Mouse (Mus musculus): ENCODE data around the gene Odf3l1. TPM values are rescaled to one million over a fixed set of nuclear protein-coding genes. Genes with fewer than 3 reads are reported as not detected.
"Not testable (repeated sequence)": the region's sequence is repeated elsewhere in the genome, so short reads cannot be mapped to it uniquely, and the experiment has no call there.

Gene Odf3l1
- polyA plus RNA-seq (2017; shearing (Covaris generic)): not detected

DNA sequence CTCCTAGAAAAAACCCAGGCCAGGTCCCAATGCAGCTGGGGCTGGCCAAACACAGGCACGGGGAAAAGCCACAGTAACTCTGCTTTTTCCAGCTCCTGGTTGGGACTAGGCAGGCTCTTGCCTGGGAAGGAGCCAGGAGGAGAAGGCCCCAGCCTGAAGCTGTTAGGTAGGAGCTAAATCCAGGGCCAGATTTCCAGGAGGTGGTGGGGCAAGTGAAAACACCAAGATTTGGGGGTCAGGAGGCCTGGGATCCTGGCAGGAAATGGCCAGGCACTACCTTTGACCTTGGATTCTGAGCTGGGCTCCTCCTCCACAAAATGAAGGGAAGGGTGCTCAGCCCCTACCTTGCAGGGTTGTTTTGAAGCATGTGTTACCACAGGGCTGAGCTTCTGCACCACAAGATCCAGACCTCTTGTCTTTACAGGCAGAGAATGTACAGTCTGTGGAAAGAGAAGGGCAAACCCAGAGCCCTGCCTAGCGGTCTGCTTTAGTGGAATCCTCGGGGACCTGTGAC, at the start of gene Odf3l1:
Odf3l1 (minus strand) TSS at position 464 of the 514 bp plus-strand sequence.
- ATAC-seq: no peak

DNA sequence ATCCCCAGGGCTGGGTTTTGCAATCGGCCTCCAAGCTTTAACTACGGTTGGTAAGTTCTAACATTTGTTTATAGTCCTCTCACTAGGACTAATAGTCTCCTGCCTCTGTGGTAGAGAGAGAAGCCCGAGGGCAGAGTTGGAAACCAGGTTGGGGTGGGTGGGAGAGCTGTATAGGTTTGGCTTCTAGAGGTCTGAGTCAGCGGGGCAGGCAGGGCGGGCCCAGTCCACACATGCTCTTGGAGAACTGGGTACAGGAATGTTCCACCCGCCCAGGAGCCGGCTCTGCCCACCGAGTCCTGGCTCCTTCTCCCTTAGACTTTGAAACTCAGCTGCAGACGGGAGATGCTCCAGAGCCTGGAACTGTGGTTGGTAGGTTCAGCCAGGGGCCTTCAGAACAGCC, 49.5 kb upstream of the Odf3l1 start:
- no peak for ATAC-seq

DNA sequence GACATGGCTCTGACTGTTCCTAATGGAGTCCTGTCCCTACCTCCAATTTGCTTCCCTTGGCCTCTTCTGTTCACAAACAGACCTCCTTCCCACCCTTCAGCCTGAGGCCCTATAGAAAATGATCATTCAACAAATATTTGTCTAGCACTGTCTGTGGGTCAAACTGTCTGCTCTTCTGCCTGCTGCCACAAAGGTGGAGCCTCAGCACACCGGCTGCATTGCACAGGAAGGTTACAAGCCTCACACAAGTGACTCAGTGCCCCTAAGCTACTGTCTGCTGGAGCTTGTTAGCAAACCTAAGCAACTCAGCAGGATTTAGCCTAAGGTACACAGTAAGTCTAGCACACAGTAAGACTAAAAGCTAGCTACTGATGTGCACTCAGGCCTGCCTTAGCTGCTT, 46.5 kb upstream of the Odf3l1 start:
- ATAC-seq: no peak

DNA sequence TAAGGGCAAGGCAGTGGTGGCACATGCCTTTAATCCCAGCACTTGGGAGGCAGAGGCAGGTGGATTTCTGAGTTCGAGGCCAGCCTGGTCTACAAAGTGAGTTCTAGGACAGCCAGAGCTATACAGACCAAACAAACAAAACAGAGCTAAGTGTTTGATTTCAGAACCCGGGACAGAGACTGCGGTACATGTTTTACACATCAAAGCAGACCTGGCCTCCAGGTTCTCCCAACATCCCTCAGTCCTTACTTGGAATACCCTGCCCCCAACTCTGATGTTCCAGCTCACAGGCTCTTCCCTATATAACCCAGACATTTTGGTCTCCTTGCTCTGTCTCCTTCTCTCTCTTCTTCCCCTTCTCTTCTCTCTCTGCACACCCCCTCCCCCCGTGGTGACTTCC, 45.5 kb upstream of the Odf3l1 start:
- ATAC-seq: not testable (repeated sequence)

DNA sequence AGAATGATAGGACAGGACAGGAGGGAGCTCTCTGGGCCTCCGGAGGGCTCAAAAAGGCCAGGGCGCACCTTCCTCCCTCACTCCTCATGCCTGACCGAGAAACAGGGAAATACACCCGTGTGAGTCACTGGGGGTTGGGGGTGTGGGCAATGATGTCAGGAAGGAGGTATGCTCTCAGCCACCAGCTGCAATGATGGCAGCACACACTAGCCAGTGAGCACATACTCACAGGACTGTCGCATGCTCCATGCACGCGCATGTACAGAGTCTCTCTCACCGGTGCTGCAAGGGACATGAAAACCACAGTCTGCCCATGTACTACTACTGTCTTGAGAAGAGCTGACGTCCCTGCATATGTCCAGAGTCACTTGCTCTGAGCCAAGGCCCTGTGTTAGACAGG, 43.1 kb upstream of the Odf3l1 start:
- no peak for ATAC-seq

DNA sequence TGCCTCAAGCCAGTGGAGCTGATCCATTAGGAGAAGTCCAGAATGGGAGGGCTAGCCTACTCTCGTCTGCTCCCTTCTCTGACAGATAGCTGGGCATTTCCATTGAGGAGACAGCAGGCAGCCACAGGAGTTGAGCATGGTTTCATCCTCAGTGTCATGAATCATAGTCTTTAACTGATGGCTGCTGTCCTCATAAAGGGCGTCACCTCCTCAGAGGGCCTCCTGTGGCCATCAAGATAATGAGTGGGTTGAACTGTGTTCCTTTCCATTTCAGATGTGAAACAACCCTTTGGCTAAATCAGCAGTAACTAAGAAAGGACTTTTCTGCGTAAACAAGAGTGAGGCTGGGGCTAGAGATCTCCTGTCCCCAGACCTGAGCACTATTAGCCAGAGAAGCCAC, 39.2 kb upstream of the Odf3l1 start:
- no peak for ATAC-seq

DNA sequence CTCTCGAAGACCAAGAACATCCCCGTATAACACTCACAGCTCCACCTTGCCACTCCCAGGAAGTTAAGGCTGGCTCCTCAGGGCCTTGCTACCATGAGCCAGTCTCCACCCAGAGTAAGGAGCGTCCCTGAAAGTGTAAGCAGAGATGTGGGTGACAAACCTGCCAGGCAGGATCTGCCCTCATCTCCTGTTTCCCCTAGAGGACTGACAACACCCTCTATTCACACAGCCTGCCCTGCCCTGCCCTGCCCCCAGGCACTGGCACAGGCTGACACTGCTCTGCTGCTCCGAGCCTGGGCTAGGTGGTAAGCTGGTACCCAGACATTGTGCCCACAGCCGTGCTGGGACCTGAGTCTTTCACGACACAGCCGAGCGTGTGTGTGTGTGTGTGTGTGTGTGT, 36.7 kb upstream of the Odf3l1 start:
- peak; percentile 34 for ATAC-seq

DNA sequence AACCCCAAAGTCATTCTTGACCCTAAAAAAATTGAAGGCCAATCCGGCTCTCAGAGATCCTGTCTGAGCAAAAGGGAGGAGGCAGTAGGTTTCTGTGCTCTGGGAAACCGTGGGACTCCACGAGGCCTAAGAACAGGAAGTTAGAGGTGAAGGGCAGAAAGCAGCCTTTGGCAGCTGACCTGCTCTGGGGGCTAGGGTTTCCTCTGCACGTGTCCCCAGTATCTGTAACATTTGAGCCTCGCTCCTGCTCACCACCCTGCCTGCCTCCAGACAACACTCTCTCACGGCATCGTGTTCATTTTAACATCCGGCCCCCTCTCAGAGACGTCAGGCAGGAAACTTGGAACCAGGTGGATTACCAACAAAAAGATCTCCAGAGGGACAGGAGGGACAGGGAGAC, 36.1 kb upstream of the Odf3l1 start:
- no peak for ATAC-seq

DNA sequence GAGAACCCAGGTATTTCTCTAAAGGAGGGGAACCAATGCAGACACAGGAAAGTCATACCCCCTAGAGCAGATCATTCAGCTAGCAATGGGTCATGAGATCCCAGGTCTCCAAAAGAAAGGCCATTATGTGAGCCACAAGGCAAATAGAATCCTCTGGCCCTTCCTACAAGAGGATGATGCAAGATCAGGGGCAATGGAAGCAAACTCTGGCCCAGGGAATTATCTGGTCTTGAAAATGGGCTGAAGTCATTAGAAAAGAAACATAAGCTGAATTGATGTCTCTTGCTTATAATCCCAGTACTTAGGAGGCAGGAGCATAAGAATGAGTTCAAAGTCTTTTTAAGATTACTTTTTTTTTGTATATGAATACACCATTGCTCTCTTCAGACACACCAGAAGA, 35.6 kb upstream of the Odf3l1 start:
- ATAC-seq: no peak

DNA sequence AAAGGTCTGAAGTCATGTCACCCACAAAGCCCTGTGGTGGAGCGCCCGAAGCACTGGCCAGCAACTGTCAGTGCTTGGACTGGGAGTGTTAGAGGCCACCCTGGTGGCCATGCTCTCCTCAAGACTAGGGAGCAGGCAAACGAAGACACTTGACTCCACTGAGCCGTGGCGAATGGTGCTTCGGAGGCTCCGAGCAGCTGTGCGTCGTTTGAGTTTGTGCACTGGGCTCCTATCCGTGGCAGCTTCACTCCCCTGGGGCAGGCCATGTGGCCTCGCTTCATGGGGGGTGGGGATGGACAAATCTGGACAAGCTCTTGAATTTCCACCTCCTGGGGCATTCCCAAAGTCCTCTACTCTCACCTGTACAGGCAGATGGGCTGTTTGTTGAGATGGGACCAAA, 34.9 kb upstream of the Odf3l1 start:
- ATAC-seq: no peak

DNA sequence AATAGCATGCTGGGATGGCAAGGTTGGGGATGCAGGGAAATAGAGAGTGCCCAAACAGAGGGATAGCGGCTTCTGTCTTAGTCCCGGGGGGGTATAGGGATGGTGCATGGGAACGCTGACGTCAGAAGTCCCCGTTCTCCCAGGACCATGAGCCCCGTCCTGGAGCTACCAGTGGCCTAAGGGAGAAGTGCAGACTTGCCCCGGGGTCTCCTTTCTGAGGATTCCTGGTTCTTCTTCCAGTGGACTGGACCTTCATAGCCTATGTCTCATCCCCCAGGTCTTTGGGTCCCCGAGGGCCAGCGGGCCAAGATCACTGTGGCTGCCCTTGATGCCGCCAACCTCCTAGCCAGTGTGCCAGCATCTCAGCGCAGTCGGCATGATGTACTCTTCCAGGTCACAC, 32.3 kb upstream of the Odf3l1 start:
- no peak for ATAC-seq

DNA sequence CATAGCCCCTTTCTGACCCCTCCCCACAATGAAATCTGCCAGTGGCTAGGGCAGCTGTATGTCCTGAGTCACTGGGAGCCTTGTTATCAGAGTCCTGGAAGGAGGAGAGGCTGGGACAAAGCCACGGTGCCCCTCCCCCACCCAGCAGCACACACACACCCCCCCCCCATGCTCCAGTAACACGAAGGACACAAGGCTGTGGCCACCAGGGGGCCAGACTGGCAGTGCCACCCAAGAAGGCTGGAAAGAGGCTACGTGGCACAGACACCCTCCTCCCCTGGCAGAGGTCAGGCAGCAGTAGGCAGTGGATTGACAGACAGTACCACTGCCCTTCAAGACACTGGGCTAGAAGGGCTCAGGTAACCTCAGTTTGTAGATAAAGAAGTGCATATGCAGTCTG, 29.5 kb upstream of the Odf3l1 start:
- no peak for ATAC-seq

DNA sequence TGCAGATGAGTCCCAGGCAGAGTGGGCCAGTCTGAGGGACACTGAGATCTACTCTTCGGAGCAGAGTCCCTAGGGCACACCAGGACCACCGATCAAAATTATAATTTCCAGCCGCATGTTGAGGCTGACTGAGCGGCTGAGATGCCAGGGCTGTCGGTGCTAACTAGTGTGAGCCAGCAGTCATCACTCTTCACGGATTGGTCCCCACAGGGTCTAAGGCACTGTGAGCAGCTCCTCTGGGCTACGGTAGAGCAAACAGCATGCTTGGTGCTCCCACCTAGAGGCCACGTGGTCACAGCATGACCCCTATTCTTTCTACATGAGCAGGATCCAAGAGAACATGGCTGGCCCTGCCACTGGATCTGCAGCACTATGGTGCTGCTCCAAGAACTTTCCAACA, 28.8 kb upstream of the Odf3l1 start:
- no peak for ATAC-seq

DNA sequence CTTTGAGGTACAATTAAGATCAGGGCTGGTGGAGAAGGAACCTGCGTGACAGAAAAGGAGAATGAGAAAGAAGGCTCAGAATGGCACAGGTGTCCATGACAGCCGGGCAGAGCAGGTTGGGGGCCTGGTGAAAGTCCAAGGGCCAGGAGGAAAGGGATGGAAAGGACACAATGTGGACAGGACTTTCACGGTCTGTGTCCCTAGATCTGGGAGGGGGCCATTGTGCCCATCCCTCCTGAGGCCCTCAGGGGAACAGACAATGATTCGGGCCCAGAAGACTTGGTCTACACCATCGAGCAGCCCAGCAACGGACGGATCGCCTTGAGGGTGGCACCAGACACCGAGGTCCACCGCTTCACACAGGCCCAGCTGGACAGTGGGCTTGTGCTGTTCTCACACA, 27.6 kb upstream of the Odf3l1 start:
- no peak for ATAC-seq

DNA sequence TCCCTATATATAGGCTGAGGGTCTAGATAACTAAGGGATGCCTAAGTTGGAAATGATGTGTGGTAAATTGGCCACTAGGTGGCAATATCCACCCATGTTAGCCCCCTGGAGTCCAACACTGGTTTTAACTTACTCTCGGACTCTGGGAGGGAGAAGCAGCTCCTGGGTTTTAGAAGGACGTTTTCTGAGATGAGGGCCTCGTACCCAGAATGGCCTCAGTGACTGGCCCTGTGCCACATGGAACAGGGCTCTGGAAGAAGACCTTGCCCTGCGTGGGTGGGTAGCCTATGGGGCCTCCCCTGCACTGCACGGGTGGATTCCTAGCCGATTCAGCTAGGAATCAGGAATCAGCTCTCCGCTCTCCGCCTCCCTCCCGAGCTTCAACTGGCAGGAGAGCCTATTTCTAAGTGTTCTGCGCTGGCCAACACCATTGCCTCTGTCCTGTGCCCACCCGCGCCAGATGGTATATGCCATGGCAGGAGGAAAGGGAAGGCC, 27.1 kb upstream of the Odf3l1 start:
- peak; percentile 54 for ATAC-seq

DNA sequence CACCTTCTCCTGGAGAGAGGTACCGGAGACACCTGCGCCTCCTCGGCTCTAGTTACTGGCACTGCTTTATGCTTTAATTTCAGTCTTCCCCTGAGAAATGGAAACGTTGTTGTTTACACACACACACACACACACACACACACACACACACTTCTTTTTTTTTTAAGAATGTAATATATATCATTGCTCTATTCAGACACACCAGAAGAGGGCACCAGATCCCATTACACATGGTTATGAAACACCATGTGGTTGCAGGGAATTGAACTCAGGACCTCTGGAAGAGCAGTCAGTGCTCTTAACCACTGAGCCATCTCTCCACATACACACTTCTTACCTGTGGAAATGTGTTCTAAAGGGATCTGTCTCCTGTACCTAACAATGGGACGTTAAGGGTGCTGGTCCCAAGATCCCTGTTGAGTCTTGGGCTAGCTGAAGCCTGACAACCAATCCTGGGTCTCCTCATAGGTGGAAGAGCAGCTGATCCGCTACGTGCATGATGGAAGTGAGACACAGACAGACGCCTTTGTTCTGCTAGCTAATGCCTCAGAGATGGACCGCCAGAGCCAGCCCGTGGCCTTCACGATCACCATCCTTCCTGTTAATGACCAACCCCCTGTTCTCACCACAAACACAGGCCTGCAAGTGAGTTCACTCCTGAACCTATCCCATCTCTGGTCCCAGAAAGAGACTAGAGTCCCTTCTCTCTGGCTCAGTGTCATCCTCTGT, 26.2 kb upstream of the Odf3l1 start:
- no peak for ATAC-seq

DNA sequence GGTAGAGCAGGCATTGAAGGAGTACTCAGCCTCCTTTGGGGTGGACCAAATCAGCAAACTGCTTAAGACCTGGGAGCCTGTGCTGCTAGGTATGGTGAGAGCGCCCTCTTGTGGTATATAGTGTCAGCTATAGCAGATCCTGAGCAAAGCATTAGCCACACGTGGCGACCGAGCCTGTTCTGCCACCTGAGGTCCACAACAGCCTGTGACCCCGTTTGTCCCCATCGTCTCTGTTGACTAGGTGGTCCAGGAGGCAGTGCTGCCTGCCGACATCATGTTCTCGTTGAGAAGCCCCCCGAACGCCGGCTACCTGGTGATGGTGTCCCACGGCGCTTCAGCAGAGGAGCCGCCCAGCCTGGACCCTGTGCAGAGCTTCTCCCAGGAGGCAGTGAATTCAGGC, 25.3 kb upstream of the Odf3l1 start:
- ATAC-seq: no peak

DNA sequence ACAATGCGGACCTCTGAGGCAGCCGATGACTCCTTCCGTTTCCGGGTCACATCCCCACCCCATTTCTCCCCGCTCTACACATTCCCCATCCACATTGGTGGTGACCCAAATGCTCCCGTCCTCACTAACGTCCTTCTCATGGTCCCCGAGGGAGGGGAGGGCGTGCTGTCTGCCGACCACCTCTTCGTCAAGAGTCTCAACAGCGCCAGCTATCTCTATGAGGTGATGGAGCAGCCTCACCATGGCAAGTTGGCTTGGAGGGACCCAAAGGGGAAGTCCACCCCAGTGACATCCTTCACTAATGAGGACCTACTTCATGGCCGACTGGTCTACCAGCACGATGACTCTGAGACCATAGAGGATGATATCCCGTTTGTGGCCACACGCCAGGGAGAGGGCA, 23.1 kb upstream of the Odf3l1 start:
- ATAC-seq: no peak

DNA sequence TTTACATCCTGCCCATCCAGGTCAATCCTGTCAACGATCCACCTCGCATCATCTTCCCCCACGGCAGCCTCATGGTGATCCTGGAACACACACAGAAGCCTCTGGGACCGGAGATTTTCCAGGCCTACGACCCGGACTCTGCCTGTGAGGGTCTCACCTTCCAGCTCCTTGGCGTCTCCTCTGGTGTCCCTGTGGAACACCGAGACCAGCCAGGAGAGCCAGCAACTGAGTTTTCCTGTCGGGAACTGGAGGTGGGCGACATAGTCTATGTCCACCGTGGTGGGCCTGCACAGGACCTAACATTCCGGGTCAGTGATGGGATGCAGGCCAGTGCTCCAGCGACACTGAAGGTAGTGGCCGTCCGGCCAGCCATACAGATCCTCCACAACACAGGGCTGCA, 22.1 kb upstream of the Odf3l1 start:
- no peak for ATAC-seq

DNA sequence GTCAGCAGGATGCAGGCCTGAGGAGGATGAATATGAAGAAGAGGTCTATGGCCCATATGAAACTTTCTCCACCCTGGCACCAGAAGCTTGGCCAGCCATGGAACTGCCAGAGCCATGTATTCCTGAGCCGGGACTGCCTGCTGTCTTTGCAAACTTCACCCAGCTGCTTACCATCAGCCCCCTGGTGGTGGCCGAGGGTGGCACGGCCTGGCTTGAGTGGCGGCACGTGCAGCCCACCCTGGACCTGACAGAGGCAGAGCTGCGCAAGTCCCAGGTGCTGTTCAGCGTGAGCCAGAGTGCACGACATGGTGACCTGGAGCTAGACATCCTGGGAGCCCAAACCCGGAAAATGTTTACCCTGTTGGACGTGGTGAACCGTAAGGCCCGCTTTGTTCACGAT, 21.6 kb upstream of the Odf3l1 start:
- ATAC-seq: no peak

DNA sequence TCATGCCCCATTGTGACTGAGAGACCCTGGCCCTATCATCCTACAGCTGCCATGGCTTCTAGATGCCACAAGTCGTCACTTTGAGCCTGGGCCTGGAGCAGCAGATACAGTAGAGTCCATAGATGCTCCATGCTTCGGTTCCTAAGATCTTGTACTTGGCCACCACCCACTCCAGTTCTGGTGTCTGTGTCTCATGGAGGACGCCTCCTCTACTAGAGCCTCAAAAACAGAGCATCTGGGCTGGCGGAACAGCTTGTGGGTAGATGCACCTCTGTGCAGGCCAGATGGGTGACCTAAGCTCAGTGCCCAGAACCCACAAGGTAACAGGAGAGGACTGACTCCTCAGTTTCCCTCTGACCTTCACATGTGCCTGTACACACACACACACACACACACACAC, 19.8 kb upstream of the Odf3l1 start:
- ATAC-seq: no peak

DNA sequence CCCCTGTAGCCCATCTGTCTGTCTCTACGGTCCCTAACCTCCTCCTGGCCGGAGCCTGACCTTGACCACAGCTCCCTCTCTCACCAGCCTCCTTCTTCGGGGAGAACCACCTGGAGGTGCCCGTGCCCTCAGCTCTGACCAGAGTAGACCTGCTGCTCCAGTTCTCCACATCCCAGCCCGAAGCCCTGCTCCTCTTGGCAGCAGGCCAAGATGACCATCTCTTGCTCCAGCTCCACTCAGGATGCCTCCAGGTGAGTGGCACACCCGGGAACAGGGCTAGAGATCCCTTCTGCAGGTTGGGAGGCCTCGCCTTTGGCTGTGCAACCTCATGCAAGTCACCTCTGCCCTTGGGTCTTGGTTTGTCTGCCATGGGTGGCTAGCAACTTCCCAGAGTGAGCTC, 19.0 kb upstream of the Odf3l1 start:
- no peak for ATAC-seq

DNA sequence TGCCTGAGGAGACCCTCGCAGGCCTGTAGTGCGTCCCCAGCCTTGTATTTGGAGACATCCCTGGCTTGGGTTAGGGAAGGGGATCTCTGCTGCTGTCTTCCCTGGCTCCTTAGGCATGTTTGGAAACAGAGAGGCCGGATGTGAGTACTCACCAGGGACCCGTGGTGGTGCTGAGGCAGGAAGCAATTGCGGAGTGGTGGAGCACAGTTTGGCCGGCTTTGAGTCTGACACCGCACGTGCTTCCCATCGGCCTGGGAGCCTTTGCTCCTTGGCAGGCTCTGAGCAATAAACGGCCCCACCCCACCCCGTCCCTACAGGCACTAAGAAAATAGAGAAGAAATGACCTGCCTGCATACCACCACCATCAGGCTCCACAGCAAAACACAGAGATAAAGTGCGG, 18.3 kb upstream of the Odf3l1 start:
- no peak for ATAC-seq

DNA sequence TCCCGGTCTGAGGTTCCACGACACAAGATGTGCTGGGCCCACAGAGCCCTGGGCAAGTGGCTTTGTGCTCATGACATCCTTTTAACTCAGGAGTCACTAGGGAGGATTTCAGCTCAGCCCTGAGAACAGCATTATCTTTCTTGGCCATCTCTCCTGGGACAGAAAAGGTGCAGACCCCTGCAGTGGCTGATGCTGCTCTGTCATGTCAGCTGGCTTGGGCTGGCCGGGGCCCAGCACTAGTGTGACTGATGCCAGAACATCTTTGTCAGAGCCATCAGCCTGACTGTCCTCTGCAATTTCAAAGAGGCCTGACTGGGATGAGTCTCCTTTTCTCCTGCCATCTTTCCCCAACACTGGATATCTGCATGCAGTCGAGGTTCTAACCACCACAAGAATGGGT, 17.8 kb upstream of the Odf3l1 start:
- ATAC-seq: no peak

DNA sequence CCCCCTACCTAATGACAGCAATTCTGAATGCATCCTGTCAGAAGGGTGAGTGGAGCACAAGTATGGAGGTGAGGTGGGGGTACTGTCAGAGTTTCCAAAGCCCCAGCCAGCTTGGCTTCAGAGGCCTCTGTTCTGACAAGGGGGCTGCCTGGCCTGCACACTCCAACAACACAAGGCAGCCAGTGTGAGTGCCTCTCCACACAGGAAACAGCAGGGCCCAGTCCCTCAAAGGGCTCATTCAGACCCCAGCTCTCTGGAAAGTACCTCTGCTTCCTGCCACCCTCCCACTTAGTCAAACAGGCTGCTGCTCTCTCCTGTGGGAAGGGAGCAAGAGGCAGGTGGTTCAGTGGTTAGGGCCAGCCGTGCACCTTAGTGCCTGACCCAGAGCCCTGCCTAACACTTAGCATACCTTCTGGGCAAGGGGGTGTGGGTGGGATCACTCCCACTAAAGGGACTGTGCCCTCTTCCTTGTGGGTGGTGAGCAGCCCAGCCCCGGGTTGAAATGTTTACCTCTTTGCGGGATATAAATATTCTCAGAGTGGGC, 17.1 kb upstream of the Odf3l1 start:
- ATAC-seq: peak; percentile 37
